Mouse (Mus musculus) limb, embryonic 13.5 days (tissue): ENCODE results near the gene Cnga3. TPM values are rescaled to one million over a fixed set of nuclear protein-coding genes. Genes with fewer than 3 reads are reported as not detected.

Experiments used
- ATAC-seq: fragments of 200-750 bp; cut with Nextera tagmentation; 2 replicates; pipeline ENCODE4 v1.8.0; 2017; ENCODE audit warnings: low read depth, moderate number of reproducible peaks, moderate TSS enrichment; ENCODE audit not compliant: low FRiP score
- H3K27ac ChIP-seq: fragments of 300-500 bp; sonication (generic); 2 replicates; pipeline ENCODE4 v1.5.1; 2015; ENCODE audit warnings: inconsistent platforms, mild to moderate bottlenecking, moderate library complexity
- H3K27me3 ChIP-seq: fragments of 300-500 bp; sonication (generic); 2 replicates; pipeline ENCODE4 v1.6.1; 2015; ENCODE audit warnings: mild to moderate bottlenecking, inconsistent platforms
- H3K36me3 ChIP-seq: fragments of 300-500 bp; sonication (generic); 2 replicates; pipeline ENCODE4 v1.6.1; 2015; ENCODE audit warnings: inconsistent platforms, mild to moderate bottlenecking, moderate library complexity
- H3K4me1 ChIP-seq: fragments of 300-500 bp; sonication (generic); 2 replicates; pipeline ENCODE4 v1.6.1; 2015; ENCODE audit warnings: inconsistent platforms
- H3K4me2 ChIP-seq: fragments of 300-500 bp; sonication (generic); replicated peaks from 2 replicates; pipeline ENCODE4 v1.6.1; 2015; ENCODE audit warnings: inconsistent platforms, mild to moderate bottlenecking, moderate library complexity
- H3K4me3 ChIP-seq: fragments of 300-500 bp; sonication (generic); 2 replicates; pipeline ENCODE4 v1.5.1; 2015; ENCODE audit warnings: moderate library complexity, mild to moderate bottlenecking, inconsistent platforms
- H3K9ac ChIP-seq: fragments of 300-500 bp; sonication (generic); 2 replicates; pipeline ENCODE4 v1.6.1; 2015; ENCODE audit warnings: mild to moderate bottlenecking, inconsistent platforms
- H3K9me3 ChIP-seq: fragments of 300-500 bp; sonication (generic); 2 replicates; pipeline ENCODE4 v1.6.1; 2016; ENCODE audit warnings: inconsistent platforms
- WGBS: fragments of 180-500 bp; shearing (Covaris S2); methylation state at CpG from one replicate; pipeline ENCODE4 v1.1.7; 2015; 5-methylcytosine and 5-hydroxymethylcytosine counted together
- polyA plus RNA-seq: library from polyadenylated mRNA; unstranded; fragments of >200 nt; fragmentation: Nextera tagmentation; extraction: Ambion mirVana; gene quantifications from 2 replicates; pipeline ENCODE4 v1.2.1, GENCODE M21; 2015

Gene Cnga3
- polyA plus RNA-seq, 1 experiment from 2014 or later, result not detected

DNA sequence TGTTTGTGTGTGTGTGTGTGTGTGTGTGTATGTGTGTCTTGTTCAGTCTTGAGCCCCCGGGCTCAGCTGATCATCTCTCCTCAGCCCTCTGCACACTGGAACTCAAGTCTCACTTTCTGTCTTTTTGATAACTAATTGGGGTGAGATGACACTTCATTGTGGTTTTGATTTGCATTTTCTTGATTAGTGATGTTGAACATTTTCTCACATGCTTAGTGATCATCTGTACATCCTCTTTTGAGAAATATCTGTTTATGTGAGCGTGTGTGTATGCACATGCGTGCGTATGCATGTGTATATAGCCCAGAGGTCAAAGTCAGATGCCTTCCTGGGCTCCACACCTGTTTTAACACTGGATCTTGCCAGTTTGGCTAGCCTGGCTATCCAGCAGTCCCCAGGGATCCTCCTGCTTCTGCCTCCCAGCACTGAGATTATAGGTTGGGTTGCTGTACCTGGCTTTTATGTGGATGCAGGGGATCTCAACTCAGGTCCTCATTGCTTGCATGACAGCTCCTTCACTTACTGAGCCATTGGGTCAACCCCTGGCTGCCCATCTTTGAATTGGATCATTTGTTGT is 95.8 kb downstream of the Cnga3 start:
- H3K4me3 ChIP-seq, result no peak overlapping the region
- no peak overlapping the region for H3K9ac ChIP-seq
- H3K27me3 ChIP-seq, result no peaks in the 10 kb centered on the region
- 94% methylated on average over 4 of the region's 4 CpGs for WGBS
- H3K4me1 ChIP-seq, result no peaks in the 10 kb centered on the region
- no peak overlapping the region for H3K4me2 ChIP-seq
- H3K9me3 ChIP-seq, result peaks cover 8% of the 10 kb centered on the region; the same call in 1 of the 2 replicates
- H3K27ac ChIP-seq, result no peak overlapping the region
- no peak for ATAC-seq
- H3K36me3 ChIP-seq, result no peaks in the 10 kb centered on the region

Other genes with a start within 250 kb of the Cnga3 start
- 0.92 and 1.9 TPM in 2 replicates for gene Vwa3b, start 187.8 kb upstream of the Cnga3 start, polyA plus RNA-seq
- 20.9 and 21.2 TPM in 2 replicates for gene Inpp4a, start 85.4 kb downstream of the Cnga3 start, polyA plus RNA-seq
- 49.4 and 52.0 TPM in 2 replicates for gene Coa5, start 215.7 kb downstream of the Cnga3 start, polyA plus RNA-seq
- gene Unc50, start 215.7 kb downstream of the Cnga3 start, polyA plus RNA-seq, result 148 and 149 TPM in 2 replicates